ENCODE assay signal across 8 mouse cellular contexts in genomic region chr2:31164841-31165455, GRCm38 (mm10). TPM values are rescaled to one million over a fixed set of nuclear protein-coding genes. Genes with fewer than 3 reads are reported as not detected.
A peak's percentile ranks its signal among the peaks of the same experiment; 100 is the strongest.
DNase-seq lines count a peak whose midpoint lies in the region; ATAC-seq and TF ChIP-seq lines count a peak whose summit lies in the region.

No protein-coding gene starts in this region.

- DNase-seq in frontal cortex, postnatal 10 days (ENCODE audit: low spot score in 2 of 2) = no peak
- peak; percentile 47 to 52 for DNase-seq in B cell, adult 2 months
- peak; percentile 36 for DNase-seq in embryonic facial prominence, embryonic 11.5 days (ENCODE audit: low spot score)
- DNase-seq in liver, embryonic 13.5 days = no peak
- DNase-seq in midbrain, postnatal 0 days (ENCODE audit: low spot score) = no peak

- no peaks in the 10 kb centered on the region for H3K4me1 ChIP-seq in embryonic facial prominence, embryonic 11.5 days (ENCODE audit: control insufficient read depth, insufficient read depth, low read length)
- peaks cover 33% of the 10 kb centered on the region for H3K4me1 ChIP-seq in intestine, embryonic 15.5 days (replicated peaks)
- H3K4me1 ChIP-seq in liver, embryonic 13.5 days (replicated peaks) = peaks cover 63% of the 10 kb centered on the region
- peaks cover 6% of the 10 kb centered on the region; the same call in 1 of the 2 replicates for H3K4me1 ChIP-seq in forebrain, embryonic 13.5 days
- H3K4me1 ChIP-seq in midbrain, postnatal 0 days (ENCODE audit: insufficient read depth, low read length) = no peaks in the 10 kb centered on the region

- H3K4me2 ChIP-seq in embryonic facial prominence, embryonic 11.5 days (ENCODE audit: low read depth, low read length) = no peak overlapping the region
- peak overlapping the region; percentile 17; the same call in 1 of the 2 replicates for H3K4me2 ChIP-seq in intestine, embryonic 15.5 days (replicated peaks)
- H3K4me2 ChIP-seq in liver, embryonic 13.5 days = no peak overlapping the region
- no peak overlapping the region for H3K4me2 ChIP-seq in forebrain, embryonic 13.5 days
- H3K4me2 ChIP-seq in midbrain, postnatal 0 days (ENCODE audit: low read depth, low read length, poor library complexity, severe bottlenecking) = no peak overlapping the region

- no peaks in the 10 kb centered on the region for H3K36me3 ChIP-seq in embryonic facial prominence, embryonic 11.5 days (replicated peaks; ENCODE audit: control insufficient read depth, insufficient read depth, low read depth, low read length)
- H3K36me3 ChIP-seq in intestine, embryonic 15.5 days = peaks cover 18% of the 10 kb centered on the region
- H3K36me3 ChIP-seq in liver, embryonic 13.5 days = peaks cover 32% of the 10 kb centered on the region
- H3K36me3 ChIP-seq in forebrain, embryonic 13.5 days (ENCODE audit: poor library complexity, severe bottlenecking) = peaks cover 36% of the 10 kb centered on the region
- H3K36me3 ChIP-seq in midbrain, postnatal 0 days (ENCODE audit: insufficient read depth, low read length) = peaks cover 25% of the 10 kb centered on the region

- 30% methylated on average over 5 of the region's 5 CpGs for WGBS in embryonic facial prominence, embryonic 11.5 days
- whole genome bisulfite sequencing in intestine, embryonic 15.5 days = 26% methylated on average over 5 of the region's 5 CpGs
- WGBS in liver, embryonic 13.5 days (ENCODE audit: insufficient replicate concordance) = 52% methylated on average over 5 of the region's 5 CpGs
- 52% methylated on average over 5 of the region's 5 CpGs for WGBS in forebrain, embryonic 13.5 days
- WGBS in midbrain, postnatal 0 days = 48% methylated on average over 5 of the region's 5 CpGs

- H3K27ac ChIP-seq in embryonic facial prominence, embryonic 11.5 days (replicated peaks; ENCODE audit: low read depth, low read length) = 0 out of 2 replicates have a peak overlapping the region, but pooled peaks have one; percentile 44
- peak overlapping the region; percentile 90 for H3K27ac ChIP-seq in intestine, embryonic 15.5 days
- H3K27ac ChIP-seq in liver, embryonic 13.5 days = peak overlapping the region; percentile 65
- no peak overlapping the region for H3K27ac ChIP-seq in forebrain, embryonic 13.5 days
- H3K27ac ChIP-seq in midbrain, postnatal 0 days (ENCODE audit: low read depth, low read length) = no peak overlapping the region

- H3K9me3 ChIP-seq in embryonic facial prominence, embryonic 11.5 days (replicated peaks; ENCODE audit: control insufficient read depth, low read length) = no peaks in the 10 kb centered on the region
- no peaks in the 10 kb centered on the region for H3K9me3 ChIP-seq in intestine, embryonic 15.5 days
- no peaks in the 10 kb centered on the region for H3K9me3 ChIP-seq in liver, embryonic 13.5 days (replicated peaks)
- no peaks in the 10 kb centered on the region for H3K9me3 ChIP-seq in forebrain, embryonic 13.5 days (replicated peaks)
- H3K9me3 ChIP-seq in midbrain, postnatal 0 days (ENCODE audit: low read length) = no peaks in the 10 kb centered on the region

- no peak overlapping the region for H3K4me3 ChIP-seq in embryonic facial prominence, embryonic 11.5 days (ENCODE audit: low read depth, low read length)
- H3K4me3 ChIP-seq in intestine, embryonic 15.5 days (replicated peaks) = no peak overlapping the region
- H3K4me3 ChIP-seq in liver, embryonic 13.5 days (replicated peaks) = no peak overlapping the region
- no peak overlapping the region for H3K4me3 ChIP-seq in forebrain, embryonic 13.5 days
- no peak overlapping the region for H3K4me3 ChIP-seq in midbrain, postnatal 0 days (ENCODE audit: low read depth, low read length)

- no peak for TF ChIP-seq CTCF in midbrain, postnatal 0 days (IDR thresholded peaks at IDR 0.05)

- H3K9ac ChIP-seq in embryonic facial prominence, embryonic 11.5 days (replicated peaks; ENCODE audit: low read length) = no peak overlapping the region
- H3K9ac ChIP-seq in intestine, embryonic 15.5 days = 0 out of 2 replicates have a peak overlapping the region, but pooled peaks have one; percentile 3
- H3K9ac ChIP-seq in liver, embryonic 13.5 days = no peak overlapping the region
- no peak overlapping the region for H3K9ac ChIP-seq in forebrain, embryonic 13.5 days
- no peak overlapping the region for H3K9ac ChIP-seq in midbrain, postnatal 0 days (replicated peaks; ENCODE audit: low read length, poor library complexity, severe bottlenecking)

- no peaks in the 10 kb centered on the region for H3K27me3 ChIP-seq in embryonic facial prominence, embryonic 11.5 days (ENCODE audit: control insufficient read depth, insufficient read depth, low read length)
- no peaks in the 10 kb centered on the region for H3K27me3 ChIP-seq in intestine, embryonic 15.5 days (replicated peaks)
- no peaks in the 10 kb centered on the region for H3K27me3 ChIP-seq in liver, embryonic 13.5 days
- H3K27me3 ChIP-seq in forebrain, embryonic 13.5 days = no peaks in the 10 kb centered on the region
- no peaks in the 10 kb centered on the region for H3K27me3 ChIP-seq in midbrain, postnatal 0 days (ENCODE audit: insufficient read depth, low read length)

- peak; percentile 93 for ATAC-seq in frontal cortex, adult (ENCODE audit: low TSS enrichment)
- no peak for ATAC-seq in embryonic facial prominence, embryonic 11.5 days (replicated peaks; ENCODE audit: insufficient number of reproducible peaks, low FRiP score, low TSS enrichment, low read depth)
- ATAC-seq in intestine, embryonic 15.5 days = peak; percentile 79
- no peak for ATAC-seq in liver, embryonic 13.5 days (ENCODE audit: low read depth)
- no peak for ATAC-seq in forebrain, embryonic 13.5 days
- ATAC-seq in midbrain, postnatal 0 days (ENCODE audit: low FRiP score) = no peak

RNA-seq across cellular contexts. Expression of gene Gpr107, which starts 12.8 kb away (rescaled TPM):
- polyA plus RNA-seq in embryonic facial prominence, embryonic 11.5 days (2014; fragmentation: Nextera tagmentation; extraction: Ambion mirVana) = 23.1 and 28.6 TPM in 2 replicates
- polyA plus RNA-seq in intestine, embryonic 15.5 days (2015; fragmentation: Nextera tagmentation; extraction: Ambion mirVana) = 30.0 and 31.1 TPM in 2 replicates
- 11.8 and 14.1 TPM in 2 replicates for polyA plus RNA-seq in liver, embryonic 13.5 days (2015; fragmentation: Nextera tagmentation; extraction: Ambion mirVana)
- 28.6 and 34.3 TPM in 2 replicates for polyA plus RNA-seq in forebrain, embryonic 13.5 days (2015; fragmentation: Nextera tagmentation; extraction: Ambion mirVana)
- total RNA-seq in midbrain, postnatal 0 days (2014; rRNA removed) = 46.7 and 47.3 TPM in 2 replicates
- polyA plus RNA-seq in midbrain, postnatal 0 days (2015; fragmentation: Nextera tagmentation; extraction: Ambion mirVana) = 30.9 and 31.6 TPM in 2 replicates

RNA-seq across cellular contexts. Expression of gene Fnbp1, which starts 23.1 kb away (rescaled TPM):
- 15.9 and 17.9 TPM in 2 replicates for polyA plus RNA-seq in embryonic facial prominence, embryonic 11.5 days (2014; fragmentation: Nextera tagmentation; extraction: Ambion mirVana)
- polyA plus RNA-seq in intestine, embryonic 15.5 days (2015; fragmentation: Nextera tagmentation; extraction: Ambion mirVana) = 22.7 and 27.3 TPM in 2 replicates
- 5.7 and 6.9 TPM in 2 replicates for polyA plus RNA-seq in liver, embryonic 13.5 days (2015; fragmentation: Nextera tagmentation; extraction: Ambion mirVana)
- polyA plus RNA-seq in forebrain, embryonic 13.5 days (2015; fragmentation: Nextera tagmentation; extraction: Ambion mirVana) = 12.5 and 12.7 TPM in 2 replicates
- total RNA-seq in midbrain, postnatal 0 days (2014; rRNA removed) = 22.1 and 23.6 TPM in 2 replicates
- polyA plus RNA-seq in midbrain, postnatal 0 days (2015; fragmentation: Nextera tagmentation; extraction: Ambion mirVana) = 25.2 and 30.7 TPM in 2 replicates

Comparison
In these comparisons a context has a peak if more than half of its experiments do, and no peak if none do; other contexts are left out.
1. ATAC-seq: peak in frontal cortex, adult (single experiment) and intestine, embryonic 15.5 days (single experiment); none in embryonic facial prominence, embryonic 11.5 days (single experiment), liver, embryonic 13.5 days (single experiment), forebrain, embryonic 13.5 days (single experiment) and midbrain, postnatal 0 days (single experiment).
2. DNase-seq: peak in B cell, adult 2 months (2 of 2) and embryonic facial prominence, embryonic 11.5 days (single experiment); none in frontal cortex, postnatal 10 days (0 of 2), liver, embryonic 13.5 days (single experiment) and midbrain, postnatal 0 days (single experiment).
3. H3K27ac ChIP-seq: peak in embryonic facial prominence, embryonic 11.5 days (single experiment), intestine, embryonic 15.5 days (single experiment) and liver, embryonic 13.5 days (single experiment); none in forebrain, embryonic 13.5 days (single experiment) and midbrain, postnatal 0 days (single experiment).